Mouse (Mus musculus): ENCODE results near the gene Ndufs3. TPM values are rescaled to one million over a fixed set of nuclear protein-coding genes. Genes with fewer than 3 reads are reported as not detected.

The Ndufs3 gene
- polyA plus RNA-seq, 1 experiment = 268 TPM

- no peaks in the 10 kb centered on the region for H3K36me3 ChIP-seq (ENCODE audit: control insufficient read depth, insufficient read depth)
- no peaks in the 10 kb centered on the region for H3K27me3 ChIP-seq (ENCODE audit: control insufficient read depth, insufficient read depth, insufficient read length)
- TF ChIP-seq POLR2A (IDR thresholded peaks at IDR 0.05; ENCODE audit: insufficient read length, low read depth) = no peak
- TF ChIP-seq MYOG (IDR thresholded peaks at IDR 0.05; ENCODE audit: control insufficient read depth in 1 of 3, insufficient read depth in 1 of 3, insufficient read length in 2 of 3, low read depth in 2 of 3) = no peak
- TF ChIP-seq MYOD1 (IDR thresholded peaks at IDR 0.05; ENCODE audit: control insufficient read depth in 1 of 3, insufficient read length in 2 of 3, low read depth in 2 of 3) = no peak
- TF ChIP-seq CEBPB (IDR thresholded peaks at IDR 0.05; ENCODE audit: insufficient read depth, poor library complexity, severe bottlenecking) = no peak
- no peak for TF ChIP-seq REST (IDR thresholded peaks at IDR 0.05; ENCODE audit: insufficient read depth, insufficient read length)
- TF ChIP-seq TCF12 (IDR thresholded peaks at IDR 0.05; ENCODE audit: insufficient read depth, poor library complexity, severe bottlenecking) = no peak
- H3K79me2 ChIP-seq (ENCODE audit: control insufficient read depth, insufficient read depth) = no peaks in the 10 kb centered on the region
- H3K4me3 ChIP-seq = no peak overlapping the region
- H3K4me2 ChIP-seq (ENCODE audit: low read depth) = no peak overlapping the region
- H3ac ChIP-seq (ENCODE audit: control insufficient read depth, insufficient read length) = no peak overlapping the region
These were observed 29.4 kb downstream of the Ndufs3 start for GRCm38 (mm10) chr2:90875239-90875638.

- no peaks in the 10 kb centered on the region for H3K36me3 ChIP-seq (ENCODE audit: control insufficient read depth, insufficient read depth)
- H3K4me2 ChIP-seq (ENCODE audit: low read depth) = no peak overlapping the region
- H3K4me3 ChIP-seq = no peak overlapping the region
- H3ac ChIP-seq (ENCODE audit: control insufficient read depth, insufficient read length) = no peak overlapping the region
- TF ChIP-seq CEBPB (IDR thresholded peaks at IDR 0.05; ENCODE audit: insufficient read depth, poor library complexity, severe bottlenecking) (no peak), TCF12 (IDR thresholded peaks at IDR 0.05; ENCODE audit: insufficient read depth, poor library complexity, severe bottlenecking) (no peak), MYOG (IDR thresholded peaks at IDR 0.05; ENCODE audit: control insufficient read depth in 1 of 3, insufficient read depth in 1 of 3, insufficient read length in 2 of 3, low read depth in 2 of 3) (no peak), MAX (IDR thresholded peaks at IDR 0.05; ENCODE audit: low read depth) (no peak), TCF3 (IDR thresholded peaks at IDR 0.05; ENCODE audit: insufficient read length, low read depth) (no peak), REST (IDR thresholded peaks at IDR 0.05; ENCODE audit: insufficient read depth, insufficient read length) (no peak), MYOD1 (IDR thresholded peaks at IDR 0.05; ENCODE audit: control insufficient read depth in 1 of 3, insufficient read length in 2 of 3, low read depth in 2 of 3) (no peak), E2F4 (IDR thresholded peaks at IDR 0.05; ENCODE audit: insufficient read depth) (no peak), SRF (IDR thresholded peaks at IDR 0.05; ENCODE audit: control insufficient read depth, insufficient read length, low read depth) (no peak), POLR2A (IDR thresholded peaks at IDR 0.05; ENCODE audit: insufficient read length, low read depth) (no peak)
- no peaks in the 10 kb centered on the region for H3K27me3 ChIP-seq (ENCODE audit: control insufficient read depth, insufficient read depth, insufficient read length)
- H3K79me2 ChIP-seq (ENCODE audit: control insufficient read depth, insufficient read depth) = no peaks in the 10 kb centered on the region
These were observed 30.6 kb downstream of the Ndufs3 start for GRCm38 (mm10) chr2:90874025-90874424.

- no peak overlapping the region for H3ac ChIP-seq (ENCODE audit: control insufficient read depth, insufficient read length)
- no peak overlapping the region for H3K4me3 ChIP-seq
- H3K79me2 ChIP-seq (ENCODE audit: control insufficient read depth, insufficient read depth) = no peaks in the 10 kb centered on the region
- H3K27me3 ChIP-seq (ENCODE audit: control insufficient read depth, insufficient read depth, insufficient read length) = no peaks in the 10 kb centered on the region
- TF ChIP-seq TCF3 (IDR thresholded peaks at IDR 0.05; ENCODE audit: insufficient read length, low read depth) (peak; percentile 61), MYOD1 (IDR thresholded peaks at IDR 0.05; ENCODE audit: control insufficient read depth in 1 of 3, insufficient read length in 2 of 3, low read depth in 2 of 3) (peak; percentile 96 to 100 (median 100)), REST (IDR thresholded peaks at IDR 0.05; ENCODE audit: insufficient read depth, insufficient read length) (no peak), POLR2AphosphoS2 (IDR thresholded peaks at IDR 0.05; ENCODE audit: insufficient read length, low read depth) (no peak), USF1 (IDR thresholded peaks at IDR 0.05; ENCODE audit: low read depth) (no peak), TCF12 (IDR thresholded peaks at IDR 0.05; ENCODE audit: insufficient read depth, poor library complexity, severe bottlenecking) (peak; percentile 95), SRF (IDR thresholded peaks at IDR 0.05; ENCODE audit: control insufficient read depth, insufficient read length, low read depth) (no peak), E2F4 (IDR thresholded peaks at IDR 0.05; ENCODE audit: insufficient read depth) (no peak), MAX (IDR thresholded peaks at IDR 0.05; ENCODE audit: low read depth) (no peak), CEBPB (IDR thresholded peaks at IDR 0.05; ENCODE audit: insufficient read depth, poor library complexity, severe bottlenecking) (no peak), POLR2A (IDR thresholded peaks at IDR 0.05; ENCODE audit: insufficient read length, low read depth) (no peak), MYOG (IDR thresholded peaks at IDR 0.05; ENCODE audit: control insufficient read depth in 1 of 3, insufficient read depth in 1 of 3, insufficient read length in 2 of 3, low read depth in 2 of 3) (peak in 1 of 3 experiments; percentile 55)
- H3K4me2 ChIP-seq (ENCODE audit: low read depth) = peak overlapping the region; percentile 73
- peaks cover 7% of the 10 kb centered on the region for H3K36me3 ChIP-seq (ENCODE audit: control insufficient read depth, insufficient read depth)
These were observed 33.3 kb downstream of the Ndufs3 start for GRCm38 (mm10) chr2:90871180-90871961.

GRCm38 (mm10) chr2:90870136-90870601 lies 34.5 kb downstream of the Ndufs3 start:
- H3K4me2 ChIP-seq (ENCODE audit: low read depth) = peak overlapping the region; percentile 73
- no peak overlapping the region for H3ac ChIP-seq (ENCODE audit: control insufficient read depth, insufficient read length)
- TF ChIP-seq MYOD1 (IDR thresholded peaks at IDR 0.05; ENCODE audit: control insufficient read depth in 1 of 3, insufficient read length in 2 of 3, low read depth in 2 of 3) (peak; percentile 35 to 89 (median 81)), MYOG (IDR thresholded peaks at IDR 0.05; ENCODE audit: control insufficient read depth in 1 of 3, insufficient read depth in 1 of 3, insufficient read length in 2 of 3, low read depth in 2 of 3) (peak; percentile 70 to 88 (median 85)), POLR2A (IDR thresholded peaks at IDR 0.05; ENCODE audit: insufficient read length, low read depth) (peak; percentile 17), USF1 (IDR thresholded peaks at IDR 0.05; ENCODE audit: low read depth) (no peak), TCF12 (IDR thresholded peaks at IDR 0.05; ENCODE audit: insufficient read depth, poor library complexity, severe bottlenecking) (peak; percentile 64), CEBPB (IDR thresholded peaks at IDR 0.05; ENCODE audit: insufficient read depth, poor library complexity, severe bottlenecking) (0 out of 2 replicates have a peak, but pooled peaks have one; percentile 48), POLR2AphosphoS2 (IDR thresholded peaks at IDR 0.05; ENCODE audit: insufficient read length, low read depth) (peak; percentile 21), E2F4 (IDR thresholded peaks at IDR 0.05; ENCODE audit: insufficient read depth) (no peak), REST (IDR thresholded peaks at IDR 0.05; ENCODE audit: insufficient read depth, insufficient read length) (no peak)
- no peaks in the 10 kb centered on the region for H3K79me2 ChIP-seq (ENCODE audit: control insufficient read depth, insufficient read depth)
- H3K4me3 ChIP-seq = no peak overlapping the region
- no peaks in the 10 kb centered on the region for H3K27me3 ChIP-seq (ENCODE audit: control insufficient read depth, insufficient read depth, insufficient read length)
- peaks cover 16% of the 10 kb centered on the region for H3K36me3 ChIP-seq (ENCODE audit: control insufficient read depth, insufficient read depth)
